Mouse (Mus musculus): ENCODE measurements around the gene Tmem95. TPM values are rescaled to one million over a fixed set of nuclear protein-coding genes. Genes with fewer than 3 reads are reported as not detected.
A peak's percentile ranks its signal among the peaks of the same experiment; 100 is the strongest.
"Not testable (repeated sequence)": the region's sequence is repeated elsewhere in the genome, so short reads cannot be mapped to it uniquely, and the experiment has no call there.

The Tmem95 gene
- polyA plus RNA-seq, 1 experiment from 2014 or later = not detected

GRCm38 (mm10) chr11:69918118-69918517 lies 40.3 kb upstream of the Tmem95 start:
- ATAC-seq (ENCODE audit: low FRiP score) (no peak), DNase-seq (ENCODE audit: low spot score, missing footprints) (no peak)
- H3K4me1 ChIP-seq (ENCODE audit: control insufficient read depth, insufficient read depth, low read length) = peaks cover 34% of the 10 kb centered on the region
- no peak overlapping the region; the same call in 1 of the 2 replicates for H3K4me3 ChIP-seq (ENCODE audit: low read depth, low read length)
- no peak overlapping the region for H3K4me2 ChIP-seq
- H3K27me3 ChIP-seq (ENCODE audit: control insufficient read depth, insufficient read depth, low read length) = no peaks in the 10 kb centered on the region
- H3K9ac ChIP-seq (ENCODE audit: low read length) = no peak overlapping the region
- H3K27ac ChIP-seq (ENCODE audit: low read depth, low read length) = no peak overlapping the region
- H3K36me3 ChIP-seq (ENCODE audit: control insufficient read depth, insufficient read depth, low read length) = peaks cover 21% of the 10 kb centered on the region
- 89% methylated on average over 5 of the region's 5 CpGs for WGBS
- no peaks in the 10 kb centered on the region for H3K9me3 ChIP-seq (ENCODE audit: control insufficient read depth, low read length)

- 89% methylated on average over 8 of the region's 8 CpGs for WGBS
- DNase-seq (ENCODE audit: low spot score, missing footprints) (no peak), ATAC-seq (ENCODE audit: low FRiP score) (no peak)
- Histone ChIP-seq H3K9ac (ENCODE audit: low read length) (no peak overlapping the region), H3K4me3 (ENCODE audit: low read depth, low read length) (no peak overlapping the region), H3K27ac (ENCODE audit: low read depth, low read length) (no peak overlapping the region), H3K36me3 (ENCODE audit: control insufficient read depth, insufficient read depth, low read length) (peaks cover 24% of the 10 kb centered on the region), H3K27me3 (ENCODE audit: control insufficient read depth, insufficient read depth, low read length) (no peaks in the 10 kb centered on the region), H3K4me2 (no peak overlapping the region), H3K9me3 (ENCODE audit: control insufficient read depth, low read length) (no peaks in the 10 kb centered on the region), H3K4me1 (ENCODE audit: control insufficient read depth, insufficient read depth, low read length) (peaks cover 35% of the 10 kb centered on the region)
These were observed 39.6 kb upstream of the Tmem95 start for GRCm38 (mm10) chr11:69917379-69917948.

GRCm38 (mm10) chr11:69916652-69917378 lies 39.0 kb upstream of the Tmem95 start:
- H3K9me3 ChIP-seq (ENCODE audit: control insufficient read depth, low read length); H3K4me2 ChIP-seq; H3K9ac ChIP-seq (ENCODE audit: low read length); H3K4me3 ChIP-seq (ENCODE audit: low read depth, low read length); H3K27ac ChIP-seq (ENCODE audit: low read depth, low read length); ATAC-seq (ENCODE audit: low FRiP score); H3K27me3 ChIP-seq (ENCODE audit: control insufficient read depth, insufficient read depth, low read length): not testable (repeated sequence)
- Histone ChIP-seq H3K36me3 (ENCODE audit: control insufficient read depth, insufficient read depth, low read length) (peaks cover 30% of the 10 kb centered on the region), H3K4me1 (ENCODE audit: control insufficient read depth, insufficient read depth, low read length) (peaks cover 33% of the 10 kb centered on the region)
- peak; percentile 72 for DNase-seq (ENCODE audit: low spot score, missing footprints)
- 73% methylated on average over 7 of the region's 7 CpGs for WGBS

- H3K9ac ChIP-seq (ENCODE audit: low read length) = no peak overlapping the region
- peaks cover 33% of the 10 kb centered on the region for H3K4me1 ChIP-seq (ENCODE audit: control insufficient read depth, insufficient read depth, low read length)
- H3K4me2 ChIP-seq = peak overlapping the region; percentile 74; the same call in 1 of the 2 replicates
- no peak overlapping the region for H3K4me3 ChIP-seq (ENCODE audit: low read depth, low read length)
- DNase-seq (ENCODE audit: low spot score, missing footprints) = peak; percentile 72
- H3K27me3 ChIP-seq (ENCODE audit: control insufficient read depth, insufficient read depth, low read length) = no peaks in the 10 kb centered on the region
- peaks cover 37% of the 10 kb centered on the region for H3K36me3 ChIP-seq (ENCODE audit: control insufficient read depth, insufficient read depth, low read length)
- H3K27ac ChIP-seq (ENCODE audit: low read depth, low read length) = no peak overlapping the region
- H3K9me3 ChIP-seq (ENCODE audit: control insufficient read depth, low read length) = no peaks in the 10 kb centered on the region
- WGBS = 65% methylated on average over 5 of the region's 5 CpGs
- ATAC-seq (ENCODE audit: low FRiP score) = no peak
These were observed 38.1 kb upstream of the Tmem95 start for GRCm38 (mm10) chr11:69915667-69916627.

GRCm38 (mm10) chr11:69914917-69915430 lies 37.2 kb upstream of the Tmem95 start:
- Histone ChIP-seq H3K9me3 (ENCODE audit: control insufficient read depth, low read length) (no peaks in the 10 kb centered on the region), H3K9ac (ENCODE audit: low read length) (peak overlapping the region; percentile 89; the same call in 1 of the 2 replicates), H3K4me2 (peak overlapping the region; percentile 74), H3K4me3 (ENCODE audit: low read depth, low read length) (peak overlapping the region; percentile 72), H3K27me3 (ENCODE audit: control insufficient read depth, insufficient read depth, low read length) (no peaks in the 10 kb centered on the region), H3K27ac (ENCODE audit: low read depth, low read length) (no peak overlapping the region), H3K4me1 (ENCODE audit: control insufficient read depth, insufficient read depth, low read length) (peaks cover 33% of the 10 kb centered on the region), H3K36me3 (ENCODE audit: control insufficient read depth, insufficient read depth, low read length) (peaks cover 47% of the 10 kb centered on the region)
- DNase-seq (ENCODE audit: low spot score, missing footprints) (no peak), ATAC-seq (ENCODE audit: low FRiP score) (no peak)
- WGBS = 41% methylated on average over 9 of the region's 9 CpGs

- ATAC-seq (ENCODE audit: low FRiP score) = no peak
- 3% methylated on average over 17 of the region's 17 CpGs for WGBS
These were observed 36.5 kb upstream of the Tmem95 start for GRCm38 (mm10) chr11:69914372-69914764.

GRCm38 (mm10) chr11:69913554-69914371 lies 35.9 kb upstream of the Tmem95 start, which contains the start of gene Gps2:
TSS of gene Gps2 (plus strand) at chr11:69913888.
- peak within 1 kb of the TSS; percentile 77 for H3K27ac ChIP-seq (ENCODE audit: low read depth, low read length)
- no peaks in the 10 kb centered on the region for H3K27me3 ChIP-seq (ENCODE audit: control insufficient read depth, insufficient read depth, low read length)
- peak within 1 kb of the TSS; percentile 74 for H3K4me2 ChIP-seq
- 2% methylated on average over 61 of the region's 61 CpGs for WGBS
- H3K4me1 ChIP-seq (ENCODE audit: control insufficient read depth, insufficient read depth, low read length) = peaks cover 23% of the 10 kb centered on the region
- peak; percentile 98 for DNase-seq (ENCODE audit: low spot score, missing footprints)
- peaks cover 54% of the 10 kb centered on the region for H3K36me3 ChIP-seq (ENCODE audit: control insufficient read depth, insufficient read depth, low read length)
- peak; percentile 92 for ATAC-seq (ENCODE audit: low FRiP score)
- peak within 1 kb of the TSS; percentile 72 for H3K4me3 ChIP-seq (ENCODE audit: low read depth, low read length)
- no peaks in the 10 kb centered on the region for H3K9me3 ChIP-seq (ENCODE audit: control insufficient read depth, low read length)
- H3K9ac ChIP-seq (ENCODE audit: low read length) = peak within 1 kb of the TSS; percentile 89

More at GRCm38 (mm10) chr11:69914372-69914764, 36.5 kb upstream of the Tmem95 start:
- H3K4me1 ChIP-seq (ENCODE audit: control insufficient read depth, insufficient read depth, low read length) = peaks cover 29% of the 10 kb centered on the region
- peak overlapping the region; percentile 72 for H3K4me3 ChIP-seq (ENCODE audit: low read depth, low read length)
- no peaks in the 10 kb centered on the region for H3K27me3 ChIP-seq (ENCODE audit: control insufficient read depth, insufficient read depth, low read length)
- no peaks in the 10 kb centered on the region for H3K9me3 ChIP-seq (ENCODE audit: control insufficient read depth, low read length)
- H3K4me2 ChIP-seq = peak overlapping the region; percentile 74
- DNase-seq (ENCODE audit: low spot score, missing footprints) = no peak
- peak overlapping the region; percentile 89 for H3K9ac ChIP-seq (ENCODE audit: low read length)
- H3K27ac ChIP-seq (ENCODE audit: low read depth, low read length) = peak overlapping the region; percentile 77
- H3K36me3 ChIP-seq (ENCODE audit: control insufficient read depth, insufficient read depth, low read length) = peaks cover 50% of the 10 kb centered on the region

Data from midbrain, embryonic 11.5 days (tissue).